Mouse (Mus musculus) left cerebral cortex, postnatal 10 days (tissue): ENCODE data around the gene Tstd2. TPM values are rescaled to one million over a fixed set of nuclear protein-coding genes. Genes with fewer than 3 reads are reported as not detected.

Experiments used
- DNase-seq, 2 experiments: peaks; one replicate each; pipeline ENCODE4 v3.0.0; 2021 to 2022; ENCODE audit warnings: low spot score in 2 of 2, mixed read lengths in 1 of 2; ENCODE audit errors: extremely low spot score in 1 of 2
- intact Hi-C: fragments of 180-260 bp; cut with DNase I; formaldehyde crosslinking; loops from one replicate; pipeline ENCODE4 v1.15.1; 2025
- total RNA-seq, 2 experiments: library from RNA; stranded (reverse); gene quantifications; 2 replicates each; pipeline ENCODE4 v1.2.3; 2021

Gene Tstd2
- total RNA-seq: 10 to 100 TPM; 16.5 to 16.9 TPM

GRCm38 (mm10) chr4:46138287-46139222, at the start of gene Tstd2, which contains the start of gene Ncbp1:
Gene Tstd2 (minus strand): TSS chr4:46138694.
Gene Ncbp1 (plus strand): TSS chr4:46138613.
- intact Hi-C loops: no loop called here
- DNase-seq: peak; percentile 82 to 93

GRCm38 (mm10) chr4:46186466-46186865, 48.0 kb upstream of the Tstd2 start:
- intact Hi-C loops: no loop called here
- DNase-seq: no peak

- intact Hi-C loops: no loop called here
- no peak for DNase-seq
Measured at GRCm38 (mm10) chr4:46185890-46186289, 47.4 kb upstream of the Tstd2 start.

GRCm38 (mm10) chr4:46185423-46185822, 46.9 kb upstream of the Tstd2 start:
- intact Hi-C loops: no loop called here
- no peak for DNase-seq

GRCm38 (mm10) chr4:46182181-46182580, 43.7 kb upstream of the Tstd2 start:
- intact Hi-C loops: no loop called here
- DNase-seq: no peak

GRCm38 (mm10) chr4:46181168-46181567, 42.7 kb upstream of the Tstd2 start:
- intact Hi-C loops: no loop called here
- no peak for DNase-seq

- no peak for DNase-seq
- intact Hi-C loops: no loop called here
Measured at GRCm38 (mm10) chr4:46177496-46177895, 39.0 kb upstream of the Tstd2 start.

- no peak for DNase-seq
- intact Hi-C loops: no loop called here
Measured at GRCm38 (mm10) chr4:46177018-46177417, 38.5 kb upstream of the Tstd2 start.

- intact Hi-C loops: no loop called here
- no peak for DNase-seq
Measured at GRCm38 (mm10) chr4:46176313-46176712, 37.8 kb upstream of the Tstd2 start.

- no peak for DNase-seq
- intact Hi-C loops: no loop called here
Measured at GRCm38 (mm10) chr4:46171761-46172160, 33.3 kb upstream of the Tstd2 start.

- DNase-seq: no peak
- intact Hi-C loops: no loop called here
Measured at GRCm38 (mm10) chr4:46165831-46166230, 27.3 kb upstream of the Tstd2 start.

- no peak for DNase-seq
- intact Hi-C loops: no loop called here
Measured at GRCm38 (mm10) chr4:46164027-46164426, 25.5 kb upstream of the Tstd2 start.

- DNase-seq: no peak
- intact Hi-C loops: no loop called here
Measured at GRCm38 (mm10) chr4:46151903-46152544, 13.5 kb upstream of the Tstd2 start.

GRCm38 (mm10) chr4:46146881-46147280, 8.4 kb upstream of the Tstd2 start:
- intact Hi-C loops: no loop called here
- DNase-seq: peak in 1 of 2 experiments; percentile 20

GRCm38 (mm10) chr4:46144323-46144722, 5.8 kb upstream of the Tstd2 start:
- intact Hi-C loops: no loop called here
- DNase-seq: no peak

- no peak for DNase-seq
- intact Hi-C loops: no loop called here
Measured at GRCm38 (mm10) chr4:46137629-46138286, 736 bp downstream of the Tstd2 start.

- intact Hi-C loops: no loop called here
- DNase-seq: no peak
Measured at GRCm38 (mm10) chr4:46131791-46132190, 6.7 kb downstream of the Tstd2 start.

GRCm38 (mm10) chr4:46130221-46130620, 8.3 kb downstream of the Tstd2 start:
- intact Hi-C loops: no loop called here
- peak in 1 of 2 experiments; percentile 46 for DNase-seq

- intact Hi-C loops: loop anchor here (10.0 kb wide), 1 partner anchor 705 kb away; no protein-coding TSS in a partner anchor
- no peak for DNase-seq
Measured at GRCm38 (mm10) chr4:46129311-46130004, 9.0 kb downstream of the Tstd2 start.
